22 mouse cellular contexts compared by ENCODE assay signal in the genomic region with DNA sequence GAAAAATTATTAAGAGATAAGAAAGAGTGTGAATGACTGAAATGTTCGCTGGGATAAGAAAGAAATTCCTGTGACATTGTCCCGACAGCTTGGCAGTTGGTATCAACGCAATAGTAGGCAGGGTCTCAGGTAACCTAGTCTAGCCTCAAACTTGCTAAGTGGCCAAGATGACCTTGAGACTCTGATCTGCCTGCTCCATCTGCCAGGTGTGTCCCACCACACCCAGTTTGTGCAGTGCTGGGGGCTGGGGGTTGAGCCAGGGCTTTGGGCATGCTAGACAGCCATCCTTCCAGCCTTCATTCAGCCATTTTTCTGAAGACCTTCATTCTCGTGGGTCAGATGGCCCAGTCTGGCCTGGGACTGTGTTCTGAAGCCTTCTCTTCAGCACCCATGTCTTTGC. TPM values are rescaled to one million over a fixed set of nuclear protein-coding genes. Genes with fewer than 3 reads are reported as not detected.
A peak's percentile ranks its signal among the peaks of the same experiment; 100 is the strongest.
DNase-seq lines count a peak whose midpoint lies in the region; ATAC-seq and TF ChIP-seq lines count a peak whose summit lies in the region.
"Had no signal": no experiment of that assay in that cellular context is flagged by ENCODE, and none has a peak within 500 bp of the region (broad histone marks: within the 10 kb centered on the region; RNA-seq: fewer than 3 reads in every experiment).

No protein-coding gene starts in this region.

- intact Hi-C loops in gastrocnemius, adult 2 months (cut with DNase I) = no loop called here
- intact Hi-C loops in heart, postnatal 25 days (cut with DNase I) = no loop called here

- H3K4me2 ChIP-seq in heart, embryonic 16.5 days (ENCODE audit: low read depth, low read length) = no peak overlapping the region
- H3K4me2 ChIP-seq in lung, embryonic 15.5 days = no peak overlapping the region
- H3K4me2 ChIP-seq: embryonic facial prominence, embryonic 12.5 days; forebrain, embryonic 13.5 days; liver, embryonic 11.5 days had no signal

- no peak for ATAC-seq in heart, embryonic 16.5 days (replicated peaks; ENCODE audit: extremely low read depth, insufficient read depth, low FRiP score)
- no peak for ATAC-seq in lung, embryonic 15.5 days (ENCODE audit: borderline replicate concordance, extremely low read depth, low FRiP score, low TSS enrichment)
- ATAC-seq: forebrain, embryonic 13.5 days had no signal

- H3K9me3 ChIP-seq in heart, embryonic 16.5 days (replicated peaks; ENCODE audit: control insufficient read depth, low read length) = no peaks in the 10 kb centered on the region
- H3K9me3 ChIP-seq in lung, embryonic 15.5 days = no peaks in the 10 kb centered on the region
- H3K9me3 ChIP-seq in embryonic facial prominence, embryonic 10.5 days = no peaks in the 10 kb centered on the region
- H3K9me3 ChIP-seq: embryonic facial prominence, embryonic 12.5 days; forebrain, embryonic 13.5 days; midbrain, embryonic 10.5 days had no signal

- WGBS in heart, embryonic 16.5 days = 56% methylated on average over 4 of the region's 4 CpGs
- WGBS in lung, embryonic 15.5 days = 65% methylated on average over 4 of the region's 4 CpGs
- 69% methylated on average over 4 of the region's 4 CpGs for WGBS in lung, adult 2 months
- WGBS in embryonic facial prominence, embryonic 10.5 days = 83% methylated on average over 4 of the region's 4 CpGs

- DNase-seq in gastrocnemius, adult 2 months = no peak
- DNase-seq in gastrocnemius, postnatal 25 days = no peak
- DNase-seq in heart, postnatal 25 days (ENCODE audit: low spot score) = no peak
- DNase-seq in lung, adult 2 months = no peak
- DNase-seq in embryonic facial prominence, embryonic 10.5 days (ENCODE audit: low spot score) = no peak
- no peak for DNase-seq in yolk sac, embryonic 10.5 days (ENCODE audit: low spot score)
- DNase-seq: cerebellum, adult 2 months; cerebellum, postnatal 36 days; gastrocnemius, postnatal 14 days; kidney, adult 11 months; lung, adult 18-20 months; retina, postnatal 1 day; right cerebral cortex, postnatal 4 days; thymus, postnatal 14 days had no signal

- no peak for TF ChIP-seq CTCF in gastrocnemius, adult 2 months (IDR thresholded peaks at IDR 0.05)
- no peak for TF ChIP-seq CTCF in lung, adult 2 months (IDR thresholded peaks at IDR 0.05; ENCODE audit: insufficient read depth, low read length)

- H3K36me3 ChIP-seq in heart, embryonic 16.5 days (ENCODE audit: control insufficient read depth, insufficient read depth) = no peaks in the 10 kb centered on the region
- no peaks in the 10 kb centered on the region for H3K36me3 ChIP-seq in lung, embryonic 15.5 days
- no peaks in the 10 kb centered on the region for H3K36me3 ChIP-seq in embryonic facial prominence, embryonic 10.5 days (replicated peaks)
- H3K36me3 ChIP-seq: embryonic facial prominence, embryonic 12.5 days; midbrain, embryonic 10.5 days had no signal

- H3K27ac ChIP-seq in gastrocnemius, adult 2 months = peak overlapping the region; percentile 57
- H3K27ac ChIP-seq in heart, embryonic 16.5 days (ENCODE audit: low read length) = peak overlapping the region; percentile 32; the same call in 1 of the 2 replicates
- H3K27ac ChIP-seq in lung, embryonic 15.5 days = peak overlapping the region; percentile 52; the same call in 1 of the 2 replicates
- 0 out of 2 replicates have a peak overlapping the region, but pooled peaks have one; percentile 15 for H3K27ac ChIP-seq in embryonic facial prominence, embryonic 10.5 days (replicated peaks)
- H3K27ac ChIP-seq: embryonic facial prominence, embryonic 12.5 days; forebrain, embryonic 13.5 days; macrophage; midbrain, embryonic 10.5 days had no signal

- TF ChIP-seq POLR2A in lung, adult 2 months (IDR thresholded peaks at IDR 0.05; ENCODE audit: borderline replicate concordance, extremely low read depth, low read depth, low read length) = no peak

- H3K9ac ChIP-seq in heart, embryonic 16.5 days (ENCODE audit: low read length) = no peak overlapping the region
- H3K9ac ChIP-seq in lung, embryonic 15.5 days = no peak overlapping the region
- H3K9ac ChIP-seq: embryonic facial prominence, embryonic 12.5 days; forebrain, embryonic 13.5 days had no signal

- H3K27me3 ChIP-seq in heart, embryonic 16.5 days (ENCODE audit: control insufficient read depth, insufficient read depth, low read length) = no peaks in the 10 kb centered on the region
- H3K27me3 ChIP-seq in lung, embryonic 15.5 days = no peaks in the 10 kb centered on the region
- H3K27me3 ChIP-seq in embryonic facial prominence, embryonic 10.5 days (replicated peaks; ENCODE audit: low read depth, poor library complexity, severe bottlenecking) = no peaks in the 10 kb centered on the region
- H3K27me3 ChIP-seq: embryonic facial prominence, embryonic 12.5 days; forebrain, embryonic 13.5 days had no signal

- no peak overlapping the region for H3K4me3 ChIP-seq in gastrocnemius, adult 2 months
- no peak overlapping the region for H3K4me3 ChIP-seq in heart, embryonic 16.5 days (ENCODE audit: low read length)
- H3K4me3 ChIP-seq in lung, embryonic 15.5 days = no peak overlapping the region
- H3K4me3 ChIP-seq in lung, adult 2 months (replicated peaks; ENCODE audit: extremely low read depth, low read depth, low read length) = no peak overlapping the region
- no peak overlapping the region for H3K4me3 ChIP-seq in embryonic facial prominence, embryonic 10.5 days
- H3K4me3 ChIP-seq: embryonic facial prominence, embryonic 12.5 days; erythroblast, embryonic 14.5 days; forebrain, embryonic 13.5 days; midbrain, embryonic 10.5 days had no signal

- H3K4me1 ChIP-seq in heart, embryonic 16.5 days (ENCODE audit: control insufficient read depth, insufficient read depth, low read length) = peaks cover 48% of the 10 kb centered on the region
- H3K4me1 ChIP-seq in lung, embryonic 15.5 days = peaks cover 27% of the 10 kb centered on the region
- peaks cover 18% of the 10 kb centered on the region for H3K4me1 ChIP-seq in lung, adult 2 months (ENCODE audit: control insufficient read depth, insufficient read depth, low read length)
- peaks cover 21% of the 10 kb centered on the region for H3K4me1 ChIP-seq in embryonic facial prominence, embryonic 10.5 days
- H3K4me1 ChIP-seq: forebrain, embryonic 13.5 days had no signal

RNA-seq across cellular contexts. Expression of gene Qk, which starts 46.9 kb away (rescaled TPM):
- 100 to 1,000 TPM; 236 to 397 TPM for total RNA-seq in gastrocnemius, adult 2 months (2021)
- total RNA-seq in gastrocnemius, postnatal 25 days (2021) = 100 to 1,000 TPM; 235 to 264 TPM
- 38.1 and 39.9 TPM in 2 replicates for polyA plus RNA-seq in heart, embryonic 16.5 days (2015; fragmentation: Nextera tagmentation; extraction: Ambion mirVana)
- 100 to 1,000 TPM; 444 to 447 TPM for total RNA-seq in heart, postnatal 25 days (2021)
- 28.5 and 33.3 TPM in 2 replicates for polyA plus RNA-seq in lung, embryonic 15.5 days (2015; fragmentation: Nextera tagmentation; extraction: Ambion mirVana)
- 381 and 394 TPM in 2 replicates for polyA plus RNA-seq in lung, adult 2 months (2012; rRNA removed)
- 33.3 and 33.5 TPM in 2 replicates for polyA plus RNA-seq in embryonic facial prominence, embryonic 10.5 days (2016; fragmentation: Nextera tagmentation; extraction: Ambion mirVana)
